Mouse (Mus musculus) stomach, postnatal 0 days (tissue): ENCODE data around the gene Sh3bgrl2.

ENCODE experiments used
- CTCF ChIP-seq: IDR thresholded peaks from 2 replicates; pipeline ENCODE4 v1.5.1; 2016; ENCODE audit warnings: antibody characterized with exemption, low read depth, mild to moderate bottlenecking, moderate library complexity
- EP300 ChIP-seq: optimal IDR thresholded peaks from 2 replicates; pipeline ENCODE3; 2016; ENCODE audit warnings: antibody characterized with exemption

DNA sequence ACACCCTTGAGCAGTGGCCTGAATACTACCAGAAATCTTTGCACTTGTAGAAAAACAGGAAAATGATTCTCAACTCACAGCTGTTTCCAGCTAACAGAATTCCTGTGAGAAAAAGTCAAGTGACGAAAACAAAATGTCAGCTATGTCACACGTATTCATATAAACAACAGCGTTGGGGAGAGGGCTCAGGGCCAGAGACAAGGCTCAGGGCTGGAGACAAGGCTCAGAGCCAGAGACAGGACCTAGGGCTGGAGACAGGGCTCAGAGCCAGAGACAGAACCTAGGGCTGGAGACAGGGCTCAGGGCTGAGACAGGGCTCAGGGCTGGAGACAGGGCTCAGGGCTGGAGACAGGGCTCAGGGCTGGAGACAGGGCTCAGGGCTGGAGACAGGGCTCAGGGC is 139.8 kb downstream of the Sh3bgrl2 start:
- TF ChIP-seq CTCF, result no peak
- TF ChIP-seq EP300, result no peak
